Mouse (Mus musculus) megakaryocyte, embryonic 14.5 days (primary cell): ENCODE results near the gene Sclt1. TPM values are rescaled to one million over a fixed set of nuclear protein-coding genes. Genes with fewer than 3 reads are reported as not detected.

Experiments
- H3K27me3 ChIP-seq: replicated peaks from 2 replicates; pipeline ENCODE3; 2012; ENCODE audit warnings: inconsistent platforms
- H3K36me3 ChIP-seq: replicated peaks from 2 replicates; pipeline ENCODE3; 2012; ENCODE audit warnings: low read length, inconsistent platforms, mixed read lengths
- H3K4me1 ChIP-seq: 2 replicates; pipeline ENCODE4 v1.6.1; 2012; ENCODE audit warnings: inconsistent platforms
- H3K4me3 ChIP-seq: replicated peaks from 2 replicates; pipeline ENCODE3; 2012; ENCODE audit warnings: moderate library complexity, mild to moderate bottlenecking, inconsistent platforms
- H3K9me3 ChIP-seq: 2 replicates; pipeline ENCODE4 v1.6.1; 2012; ENCODE audit warnings: inconsistent platforms
- FLI1 ChIP-seq: IDR thresholded peaks from 2 replicates; pipeline ENCODE4 v1.6.1; 2012; ENCODE audit warnings: low read length, inconsistent platforms, mixed read lengths
- GATA1 ChIP-seq: IDR thresholded peaks from 3 replicates; pipeline ENCODE4 v1.6.1; 2012; ENCODE audit warnings: mixed read lengths, low read length, inconsistent platforms, borderline replicate concordance
- polyA plus RNA-seq: library from polyadenylated mRNA; stranded (reverse); fragments of >175 nt; gene quantifications from 2 replicates; pipeline ENCODE4 v1.2.3, GENCODE M21; 2012; ENCODE audit warnings: low replicate concordance; ENCODE audit not compliant: insufficient read depth

Sclt1 gene
- polyA plus RNA-seq, 1 experiment = 0.86 TPM

- peaks cover 88% of the 10 kb centered on the region for H3K36me3 ChIP-seq
- H3K4me1 ChIP-seq = peaks cover 26% of the 10 kb centered on the region
- H3K4me3 ChIP-seq = no peak overlapping the region
- TF ChIP-seq FLI1 = no peak
- TF ChIP-seq GATA1 = no peak
- H3K27me3 ChIP-seq = no peaks in the 10 kb centered on the region
- H3K9me3 ChIP-seq = no peaks in the 10 kb centered on the region
Measured at GRCm38 (mm10) chr3:41607050-41607449, 135.3 kb downstream of the Sclt1 start.

- Histone ChIP-seq H3K27me3 (no peaks in the 10 kb centered on the region), H3K4me3 (no peak overlapping the region), H3K36me3 (peaks cover 88% of the 10 kb centered on the region), H3K9me3 (no peaks in the 10 kb centered on the region), H3K4me1 (peaks cover 26% of the 10 kb centered on the region)
- TF ChIP-seq FLI1 = no peak
- no peak for TF ChIP-seq GATA1
Measured at GRCm38 (mm10) chr3:41606330-41606664, 136.0 kb downstream of the Sclt1 start.

GRCm38 (mm10) chr3:41605601-41606329 lies 136.5 kb downstream of the Sclt1 start:
- Histone ChIP-seq H3K9me3 (no peaks in the 10 kb centered on the region), H3K4me3 (peak overlapping the region; percentile 17), H3K27me3 (no peaks in the 10 kb centered on the region), H3K4me1 (peaks cover 26% of the 10 kb centered on the region), H3K36me3 (peaks cover 85% of the 10 kb centered on the region)
- TF ChIP-seq FLI1 (no peak), GATA1 (no peak)

GRCm38 (mm10) chr3:41604629-41605321 lies 137.5 kb downstream of the Sclt1 start:
- peaks cover 30% of the 10 kb centered on the region for H3K4me1 ChIP-seq
- no peaks in the 10 kb centered on the region for H3K9me3 ChIP-seq
- TF ChIP-seq GATA1 (no peak), FLI1 (no peak)
- peaks cover 82% of the 10 kb centered on the region for H3K36me3 ChIP-seq
- H3K4me3 ChIP-seq = no peak overlapping the region
- H3K27me3 ChIP-seq = no peaks in the 10 kb centered on the region

- H3K36me3 ChIP-seq = peaks cover 82% of the 10 kb centered on the region
- H3K4me1 ChIP-seq = peaks cover 33% of the 10 kb centered on the region
- TF ChIP-seq FLI1 (no peak), GATA1 (no peak)
Measured at GRCm38 (mm10) chr3:41603470-41604019, 138.8 kb downstream of the Sclt1 start.

GRCm38 (mm10) chr3:41602933-41603332 lies 139.4 kb downstream of the Sclt1 start:
- peaks cover 84% of the 10 kb centered on the region for H3K36me3 ChIP-seq
- H3K4me3 ChIP-seq = no peak overlapping the region
- TF ChIP-seq GATA1 (no peak), FLI1 (no peak)
- peaks cover 33% of the 10 kb centered on the region for H3K4me1 ChIP-seq
- no peaks in the 10 kb centered on the region for H3K9me3 ChIP-seq
- H3K27me3 ChIP-seq = no peaks in the 10 kb centered on the region

More at GRCm38 (mm10) chr3:41603470-41604019, 138.8 kb downstream of the Sclt1 start:
- Histone ChIP-seq H3K9me3 (no peaks in the 10 kb centered on the region), H3K4me3 (no peak overlapping the region), H3K27me3 (no peaks in the 10 kb centered on the region)

- Histone ChIP-seq H3K27me3 (no peaks in the 10 kb centered on the region), H3K36me3 (peaks cover 90% of the 10 kb centered on the region), H3K9me3 (no peaks in the 10 kb centered on the region), H3K4me1 (peaks cover 37% of the 10 kb centered on the region), H3K4me3 (no peak overlapping the region)
- TF ChIP-seq GATA1 (no peak), FLI1 (no peak)
Measured at GRCm38 (mm10) chr3:41601226-41602020, 140.9 kb downstream of the Sclt1 start.

GRCm38 (mm10) chr3:41599806-41600589 lies 142.3 kb downstream of the Sclt1 start:
- Histone ChIP-seq H3K36me3 (peaks cover 90% of the 10 kb centered on the region), H3K4me1 (peaks cover 35% of the 10 kb centered on the region), H3K27me3 (no peaks in the 10 kb centered on the region)

GRCm38 (mm10) chr3:41599226-41599625 lies 143.1 kb downstream of the Sclt1 start:
- Histone ChIP-seq H3K4me3 (no peak overlapping the region), H3K4me1 (peaks cover 35% of the 10 kb centered on the region), H3K9me3 (no peaks in the 10 kb centered on the region), H3K27me3 (no peaks in the 10 kb centered on the region), H3K36me3 (peaks cover 90% of the 10 kb centered on the region)
- no peak for TF ChIP-seq FLI1
- TF ChIP-seq GATA1 = no peak

More at GRCm38 (mm10) chr3:41599806-41600589, 142.3 kb downstream of the Sclt1 start:
- TF ChIP-seq GATA1 = no peak
- no peak for TF ChIP-seq FLI1
- Histone ChIP-seq H3K4me3 (no peak overlapping the region), H3K9me3 (no peaks in the 10 kb centered on the region)
